Mouse (Mus musculus) layer of hippocampus, postnatal 14 days (tissue): ENCODE data around the gene Mcm8. TPM values are rescaled to one million over a fixed set of nuclear protein-coding genes. Genes with fewer than 3 reads are reported as not detected.

Source experiments
- DNase-seq, 2 experiments: peaks; one replicate each; pipeline ENCODE4 v3.0.0; 2021 to 2022; ENCODE audit warnings: low spot score in 2 of 2, mixed read lengths in 1 of 2
- long read RNA-seq, 2 experiments: library from polyadenylated mRNA; stranded (forward); transcript quantifications; one replicate each; pipeline ENCODE4 v2.0.0; 2021
- total RNA-seq, 2 experiments: library from RNA; stranded (reverse); gene quantifications; 2 replicates each; pipeline ENCODE4 v1.2.3; 2021

The Mcm8 gene
- 1 to 10 TPM; 3.8 to 4.8 TPM for total RNA-seq
- long read RNA-seq, experiment 1, partial matches to known transcripts: 0 of 6 reads
- long read RNA-seq, experiment 1, other reads (novel, unspliced or antisense): 4 of 6 reads
- long read RNA-seq, experiment 2, partial matches to known transcripts: 0 of 6 reads
- long read RNA-seq, experiment 2, other reads (novel, unspliced or antisense): 3 of 6 reads

- peak; percentile 80 to 92 for DNase-seq
Observed at GRCm38 (mm10) chr2:132815608-132816314, at the start of gene Mcm8, which contains the start of gene Trmt6. Gene Mcm8, plus strand, starts transcription at chr2:132816141. Gene Trmt6, minus strand, starts transcription at chr2:132816055.

GRCm38 (mm10) chr2:132770822-132771221, 45.1 kb upstream of the Mcm8 start:
- no peak for DNase-seq

- DNase-seq: peak in 1 of 2 experiments; percentile 16
Observed at GRCm38 (mm10) chr2:132780978-132781377, 35.0 kb upstream of the Mcm8 start, which contains the start of gene Chgb. Gene Chgb, plus strand, starts transcription at chr2:132781278.

GRCm38 (mm10) chr2:132781439-132782068, 34.4 kb upstream of the Mcm8 start:
- peak; percentile 86 to 88 for DNase-seq

- no peak for DNase-seq
Observed at GRCm38 (mm10) chr2:132784039-132784438, 31.9 kb upstream of the Mcm8 start.

GRCm38 (mm10) chr2:132793441-132794203, 22.3 kb upstream of the Mcm8 start:
- DNase-seq: no peak

GRCm38 (mm10) chr2:132794204-132794586, 21.7 kb upstream of the Mcm8 start:
- no peak for DNase-seq

GRCm38 (mm10) chr2:132802976-132803375, 13.0 kb upstream of the Mcm8 start:
- no peak for DNase-seq

GRCm38 (mm10) chr2:132841071-132841470, 25.1 kb downstream of the Mcm8 start:
- no peak for DNase-seq

GRCm38 (mm10) chr2:132846407-132847358, 30.7 kb downstream of the Mcm8 start, which contains the start of gene Crls1:
Gene Crls1, plus strand, starts transcription at chr2:132846666.
- peak; percentile 97 to 99 for DNase-seq

- DNase-seq: no peak
Observed at GRCm38 (mm10) chr2:132847581-132847980, 31.6 kb downstream of the Mcm8 start.

- DNase-seq: no peak
Observed at GRCm38 (mm10) chr2:132848361-132848760, 32.4 kb downstream of the Mcm8 start.

- peak; percentile 21 to 52 for DNase-seq
Observed at GRCm38 (mm10) chr2:132849141-132849540, 33.2 kb downstream of the Mcm8 start.

GRCm38 (mm10) chr2:132853051-132853450, 37.1 kb downstream of the Mcm8 start:
- DNase-seq: no peak

- no peak for DNase-seq
Observed at GRCm38 (mm10) chr2:132856333-132856732, 40.4 kb downstream of the Mcm8 start.

- no peak for DNase-seq
Observed at GRCm38 (mm10) chr2:132860435-132860834, 44.5 kb downstream of the Mcm8 start.

GRCm38 (mm10) chr2:132861456-132861855, 45.5 kb downstream of the Mcm8 start:
- DNase-seq: no peak

- no peak for DNase-seq
Observed at GRCm38 (mm10) chr2:132863325-132863724, 47.4 kb downstream of the Mcm8 start.

GRCm38 (mm10) chr2:132867521-132867920, 51.6 kb downstream of the Mcm8 start:
- no peak for DNase-seq

- no peak for DNase-seq
Observed at GRCm38 (mm10) chr2:132869682-132870081, 53.7 kb downstream of the Mcm8 start.
